Mouse (Mus musculus) MEL (cell line): ENCODE results near the gene Rdh11. TPM values are rescaled to one million over a fixed set of nuclear protein-coding genes. Genes with fewer than 3 reads are reported as not detected.
A peak's percentile ranks its signal among the peaks of the same experiment; 100 is the strongest.

ENCODE experiments used
- DNase-seq: peaks from one replicate; pipeline ENCODE4 v3.0.0; 2011; ENCODE audit warnings: low read depth, low spot score
- H3K27ac ChIP-seq: 2 replicates; pipeline ENCODE4 v1.5.1; 2012; ENCODE audit warnings: low read depth, mild to moderate bottlenecking, control low read depth, low read length, moderate library complexity; ENCODE audit not compliant: control insufficient read depth
- H3K27me3 ChIP-seq, 2 experiments: fragments of 150-350 bp in 1 of 2; sonication (generic) in 1 of 2; 2 replicates each; pipeline ENCODE4 v1.6.1; 2012; ENCODE audit warnings: low read length in 2 of 2, mild to moderate bottlenecking in 2 of 2, improper control_type of control experiment in 1 of 2, moderate library complexity in 1 of 2; ENCODE audit not compliant: insufficient read depth in 2 of 2, control insufficient read depth in 1 of 2
- H3K36me3 ChIP-seq, 2 experiments: 2 replicates each; pipeline ENCODE4 v1.6.1; 2012 to 2014; ENCODE audit warnings: low read length in 2 of 2, improper control_type of control experiment in 1 of 2, inconsistent platforms in 1 of 2, mild to moderate bottlenecking in 1 of 2; ENCODE audit not compliant: insufficient read depth in 2 of 2, control insufficient read depth in 1 of 2
- H3K4me1 ChIP-seq, 2 experiments: fragments of 150-350 bp in 1 of 2; sonication (generic) in 1 of 2; 2 replicates each; pipeline ENCODE4 v1.6.1; 2012; ENCODE audit warnings: low read length in 2 of 2, improper control_type of control experiment in 1 of 2, mild to moderate bottlenecking in 1 of 2; ENCODE audit not compliant: insufficient read depth in 2 of 2, control insufficient read depth in 1 of 2
- H3K4me3 ChIP-seq, 2 experiments: fragments of 150-350 bp in 1 of 2; sonication (generic) in 1 of 2; 2 replicates each; pipeline ENCODE4 v1.5.1; 2012; ENCODE audit warnings: low read depth in 2 of 2, low read length in 2 of 2, mild to moderate bottlenecking in 2 of 2, moderate library complexity in 2 of 2, control low read depth in 1 of 2, improper control_type of control experiment in 1 of 2; ENCODE audit not compliant: control insufficient read depth in 1 of 2, insufficient read depth in 1 of 2
- H3K79me2 ChIP-seq: 2 replicates; pipeline ENCODE4 v1.6.1; 2012; ENCODE audit warnings: mild to moderate bottlenecking, low read length, moderate library complexity; ENCODE audit not compliant: control insufficient read depth, poor library complexity, insufficient read depth
- H3K9ac ChIP-seq: 2 replicates; pipeline ENCODE4 v1.6.1; 2012; ENCODE audit warnings: low read depth, mild to moderate bottlenecking, control low read depth, low read length, moderate library complexity; ENCODE audit not compliant: control insufficient read depth, poor library complexity, severe bottlenecking
- H3K9me3 ChIP-seq: fragments of 150-350 bp; sonication (generic); replicated peaks from 2 replicates; pipeline ENCODE4 v1.6.1; 2012; ENCODE audit warnings: mild to moderate bottlenecking, low read length, improper control_type of control experiment, moderate library complexity; ENCODE audit not compliant: insufficient read depth
- CHD1 ChIP-seq: IDR thresholded peaks from 2 replicates; pipeline ENCODE4 v1.6.1; 2012; ENCODE audit warnings: low read depth, mild to moderate bottlenecking, inconsistent platforms, low read length, improper control_type of control experiment
- E2F4 ChIP-seq: IDR thresholded peaks from 2 replicates; pipeline ENCODE4 v1.6.1; 2011; ENCODE audit warnings: low read depth, low read length, improper control_type of control experiment, borderline replicate concordance
- ELF1 ChIP-seq: IDR thresholded peaks from 2 replicates; pipeline ENCODE4 v1.6.1; 2014; ENCODE audit warnings: low read depth, mild to moderate bottlenecking, inconsistent platforms, low read length, improper control_type of control experiment, moderate library complexity
- EP300 ChIP-seq, 2 experiments: IDR thresholded peaks; 2 replicates each; pipeline ENCODE4 v1.6.1; 2011; ENCODE audit warnings: improper control_type of control experiment in 2 of 2, low read length in 2 of 2, low read depth in 1 of 2, mild to moderate bottlenecking in 1 of 2
- ETS1 ChIP-seq: IDR thresholded peaks from 2 replicates; pipeline ENCODE4 v1.6.1; 2012; ENCODE audit warnings: low read depth, mild to moderate bottlenecking, inconsistent platforms, low read length, improper control_type of control experiment, moderate library complexity
- GABPA ChIP-seq: IDR thresholded peaks from 2 replicates; pipeline ENCODE4 v1.6.1; 2012; ENCODE audit warnings: low read depth, mild to moderate bottlenecking, inconsistent platforms, low read length, improper control_type of control experiment, moderate library complexity
- GATA1 ChIP-seq: IDR thresholded peaks from 2 replicates; pipeline ENCODE4 v1.6.1; 2011; ENCODE audit warnings: low read depth, low read length, improper control_type of control experiment
- HCFC1 ChIP-seq: IDR thresholded peaks from 2 replicates; pipeline ENCODE4 v1.6.1; 2012; ENCODE audit warnings: low read depth, mild to moderate bottlenecking, inconsistent platforms, low read length, improper control_type of control experiment, moderate library complexity
- JUND ChIP-seq: IDR thresholded peaks from 2 replicates; pipeline ENCODE4 v1.6.1; 2011; ENCODE audit warnings: low read depth, mild to moderate bottlenecking, improper control_type of control experiment, low read length
- KAT2A ChIP-seq: conservative IDR thresholded peaks from 2 replicates; pipeline ENCODE4 v1.6.1; 2012; ENCODE audit warnings: low read depth, low read length, improper control_type of control experiment, inconsistent platforms
- MAFK ChIP-seq: IDR thresholded peaks from 2 replicates; pipeline ENCODE4 v1.6.1; 2011; ENCODE audit warnings: low read depth, mild to moderate bottlenecking, low read length, improper control_type of control experiment, borderline replicate concordance
- MAX ChIP-seq: IDR thresholded peaks from 2 replicates; pipeline ENCODE4 v1.6.1; 2011; ENCODE audit warnings: low read length, improper control_type of control experiment
- MAZ ChIP-seq: IDR thresholded peaks from 2 replicates; pipeline ENCODE4 v1.6.1; 2012; ENCODE audit warnings: low read depth, mild to moderate bottlenecking, inconsistent platforms, low read length, improper control_type of control experiment
- MXI1 ChIP-seq: IDR thresholded peaks from 2 replicates; pipeline ENCODE4 v1.6.1; 2011; ENCODE audit warnings: mild to moderate bottlenecking, low read depth, low read length, improper control_type of control experiment
- MYB ChIP-seq: IDR thresholded peaks from 2 replicates; pipeline ENCODE4 v1.6.1; 2011; ENCODE audit warnings: mild to moderate bottlenecking, low read depth, low read length, improper control_type of control experiment
- MYC ChIP-seq: IDR thresholded peaks from 2 replicates; pipeline ENCODE4 v1.6.1; 2011; ENCODE audit warnings: low read depth, mild to moderate bottlenecking, low read length, improper control_type of control experiment, moderate library complexity
- NELFE ChIP-seq: IDR thresholded peaks from 2 replicates; pipeline ENCODE4 v1.6.1; 2011; ENCODE audit warnings: low read depth, low read length, improper control_type of control experiment
- POLR2A ChIP-seq, 2 experiments: IDR thresholded peaks; 2 replicates each; pipeline ENCODE4 v1.6.1; 2011 to 2012; ENCODE audit warnings: low read length in 2 of 2, mild to moderate bottlenecking in 2 of 2, control low read depth in 1 of 2, improper control_type of control experiment in 1 of 2, low read depth in 1 of 2, moderate library complexity in 1 of 2; ENCODE audit not compliant: control insufficient read depth in 1 of 2, insufficient read depth in 1 of 2, poor library complexity in 1 of 2
- POLR2AphosphoS2 ChIP-seq: IDR thresholded peaks from 2 replicates; pipeline ENCODE4 v1.6.1; 2011; ENCODE audit warnings: low read length, improper control_type of control experiment
- POLR2AphosphoS5 ChIP-seq: IDR thresholded peaks from 2 replicates; pipeline ENCODE4 v1.6.1; 2012; ENCODE audit warnings: low read depth, borderline replicate concordance, mild to moderate bottlenecking, inconsistent platforms, low read length, moderate library complexity, mixed read lengths
- RCOR1 ChIP-seq: IDR thresholded peaks from 2 replicates; pipeline ENCODE4 v1.6.1; 2012; ENCODE audit warnings: low read depth, mild to moderate bottlenecking, inconsistent platforms, low read length, improper control_type of control experiment
- SIN3A ChIP-seq: IDR thresholded peaks from 2 replicates; pipeline ENCODE4 v1.6.1; 2012; ENCODE audit warnings: low read length, improper control_type of control experiment, inconsistent platforms
- SMC3 ChIP-seq: IDR thresholded peaks from 2 replicates; pipeline ENCODE4 v1.6.1; 2011; ENCODE audit warnings: low read depth, low read length, improper control_type of control experiment
- TBP ChIP-seq: IDR thresholded peaks from 2 replicates; pipeline ENCODE4 v1.8.0; 2011; ENCODE audit warnings: low read depth, low read length, improper control_type of control experiment
- USF1 ChIP-seq: IDR thresholded peaks from 2 replicates; pipeline ENCODE4 v1.6.1; 2014; ENCODE audit warnings: low read depth, mild to moderate bottlenecking, inconsistent platforms, low read length, improper control_type of control experiment, moderate library complexity
- USF2 ChIP-seq, 2 experiments: IDR thresholded peaks; 2 replicates each; pipeline ENCODE4 v1.6.1; 2011 to 2012; ENCODE audit warnings: improper control_type of control experiment in 2 of 2, low read length in 2 of 2, borderline replicate concordance in 1 of 2, inconsistent platforms in 1 of 2, low read depth in 1 of 2, mild to moderate bottlenecking in 1 of 2; ENCODE audit not compliant: insufficient read depth in 1 of 2
- ZMIZ1 ChIP-seq: IDR thresholded peaks from 2 replicates; pipeline ENCODE4 v1.6.1; 2012; ENCODE audit warnings: low read depth, mild to moderate bottlenecking, inconsistent platforms, low read length, improper control_type of control experiment, moderate library complexity
- ZNF384 ChIP-seq: IDR thresholded peaks from 2 replicates; pipeline ENCODE4 v1.6.1; 2012; ENCODE audit warnings: low read depth, mild to moderate bottlenecking, inconsistent platforms, low read length, improper control_type of control experiment
- polyA plus RNA-seq, 2 experiments: library from polyadenylated mRNA; stranded (reverse) in 1 of 2; unstranded in 1 of 2; fragments of >175 nt in 1 of 2; fragments of >200 nt in 1 of 2; gene quantifications; 2 replicates each; pipeline versions ENCODE4 v1.2.1 to v1.2.4; 2012; ENCODE audit warnings: low replicate concordance in 2 of 2, low read depth in 1 of 2; ENCODE audit not compliant: insufficient read length in 2 of 2, insufficient read depth in 1 of 2, missing spikeins in 1 of 2
- total RNA-seq: library from RNA; depleted of rRNA; stranded (reverse); fragments of 300-350 nt; gene quantifications from 2 replicates; pipeline ENCODE4 v1.2.3, GENCODE M21; 2012

Rdh11 gene
- total and polyA plus RNA-seq, 3 experiments, result 22.0 to 44.5 (median 29.8) TPM

DNA sequence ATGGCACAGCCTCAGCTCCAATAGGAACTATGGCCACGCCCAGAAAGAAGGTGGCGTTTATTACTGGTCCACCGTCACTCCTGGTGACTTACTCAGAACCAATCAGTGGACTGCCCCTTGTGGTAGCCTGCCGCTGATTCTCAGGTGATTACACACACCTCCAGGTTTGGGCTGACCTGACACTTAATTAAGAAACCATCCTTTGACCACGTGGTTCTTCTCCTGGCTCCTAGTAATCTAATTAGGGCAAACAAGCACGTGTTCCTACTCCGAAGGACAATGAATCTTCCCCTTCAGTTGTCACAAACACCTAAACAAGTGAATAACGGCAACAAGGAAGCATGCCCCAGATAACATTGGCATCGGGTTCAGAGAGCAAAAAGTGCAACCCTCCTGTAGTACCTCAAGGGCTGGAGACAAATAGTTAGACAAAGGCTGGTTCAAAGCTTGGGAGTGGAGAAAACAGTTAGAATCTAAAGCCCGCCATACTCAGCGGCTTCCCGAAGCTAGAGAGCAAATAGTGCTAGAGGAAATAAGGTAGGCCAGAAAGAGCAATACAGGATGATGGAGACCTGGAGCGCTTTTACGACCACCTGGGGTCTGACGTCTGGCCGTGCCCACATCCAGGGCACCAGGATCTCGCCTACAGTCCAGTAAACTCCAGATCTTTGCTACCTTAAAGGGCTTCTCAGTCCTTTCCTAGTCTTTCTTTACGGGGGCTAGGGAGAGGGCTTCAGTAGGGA is 991 bp downstream of the Rdh11 start:
- H3K79me2 ChIP-seq, result no peaks in the 10 kb centered on the region; the same call in 1 of the 2 replicates
- no peaks in the 10 kb centered on the region for H3K9me3 ChIP-seq
- peaks cover 0 to 9% of the 10 kb centered on the region in 2 experiments; a peak in 3 of 4 replicates for H3K4me1 ChIP-seq
- TF ChIP-seq ZMIZ1 (no peak), RCOR1 (no peak), CHD1 (0 out of 2 replicates have a peak, but pooled peaks have one; percentile 2), SMC3 (no peak), ETS1 (0 out of 2 replicates have a peak, but pooled peaks have one; percentile 30), USF1 (peak; percentile 72), JUND (no peak), POLR2A (IDR thresholded peaks at IDR 0.05; ENCODE audit: control insufficient read depth in 1 of 2, insufficient read depth in 1 of 2, low read depth in 1 of 2, low read length in 2 of 2, poor library complexity in 1 of 2) (peak in 1 of 2 experiments; percentile 37; a peak in 2 of 4 replicates), ZNF384 (no peak), TBP (peak; percentile 42; the same call in 1 of the 2 replicates), MYB (peak; percentile 39), MYC (peak; percentile 85), HCFC1 (no peak), E2F4 (no peak), USF2 (IDR thresholded peaks at IDR 0.05; ENCODE audit: borderline replicate concordance in 1 of 2, insufficient read depth in 1 of 2, low read depth in 1 of 2, low read length in 2 of 2) (0 out of 4 replicates have a peak, but pooled peaks of 1 of the 2 experiments have one; percentile 36), MAZ (no peak), GATA1 (0 out of 2 replicates have a peak, but pooled peaks have one; percentile 10), GABPA (no peak), MAX (peak; percentile 99), MXI1 (peak; percentile 98), SIN3A (peak; percentile 93), NELFE (peak; percentile 57), ELF1 (peak; percentile 45; the same call in 1 of the 2 replicates), MAFK (no peak), KAT2A (peak; percentile 16; the same call in 1 of the 2 replicates), POLR2AphosphoS2 (no peak), POLR2AphosphoS5 (no peak), EP300 (IDR thresholded peaks at IDR 0.05; ENCODE audit: low read depth in 1 of 2, low read length in 2 of 2) (peak in 1 of 2 experiments; percentile 12; a peak in 1 of 4 replicates)
- DNase-seq, result peak; percentile 94
- no peaks in the 10 kb centered on the region for H3K27me3 ChIP-seq
- H3K36me3 ChIP-seq, result peaks cover 6 to 8% of the 10 kb centered on the region in 2 experiments
- H3K9ac ChIP-seq, result peak overlapping the region; percentile 66
- H3K4me3 ChIP-seq, result peak overlapping the region; percentile 73 to 97
- H3K27ac ChIP-seq, result peak overlapping the region; percentile 14
